Mouse (Mus musculus): ENCODE data around the gene Tubgcp2.

Gene Tubgcp2

GRCm38 (mm10) chr7:139949893-139950282 is 86.6 kb downstream of the Tubgcp2 start:
- peak; percentile 39 to 44 for DNase-seq (ENCODE audit: low spot score in 2 of 2)

- DNase-seq (ENCODE audit: low spot score in 2 of 2), result no peak
Observed at GRCm38 (mm10) chr7:139946032-139946431, 90.4 kb downstream of the Tubgcp2 start.

Data from spleen, postnatal 36 days (tissue).